Mouse (Mus musculus) liver, postnatal 0 days (tissue): ENCODE data around the gene Nme4.

Experiments
- CTCF ChIP-seq: sonication (generic); IDR thresholded peaks from 2 replicates; pipeline ENCODE4 v1.5.1; 2016; ENCODE audit warnings: antibody characterized with exemption, low read depth
- EP300 ChIP-seq: IDR thresholded peaks from 2 replicates; pipeline ENCODE4 v1.6.1; 2016; ENCODE audit warnings: antibody characterized with exemption, low read depth, mild to moderate bottlenecking

GRCm38 (mm10) chr17:26112751-26113150 lies 17.3 kb upstream of the Nme4 start:
- TF ChIP-seq EP300 (no peak), CTCF (no peak)
